Mouse (Mus musculus) left cerebral cortex, adult 11 months (tissue): Measurements from ENCODE around the gene Catsperz.

Source experiments
- DNase-seq: peaks from one replicate; pipeline ENCODE4 v3.0.0; 2022; ENCODE audit warnings: low spot score

Catsperz gene

DNA sequence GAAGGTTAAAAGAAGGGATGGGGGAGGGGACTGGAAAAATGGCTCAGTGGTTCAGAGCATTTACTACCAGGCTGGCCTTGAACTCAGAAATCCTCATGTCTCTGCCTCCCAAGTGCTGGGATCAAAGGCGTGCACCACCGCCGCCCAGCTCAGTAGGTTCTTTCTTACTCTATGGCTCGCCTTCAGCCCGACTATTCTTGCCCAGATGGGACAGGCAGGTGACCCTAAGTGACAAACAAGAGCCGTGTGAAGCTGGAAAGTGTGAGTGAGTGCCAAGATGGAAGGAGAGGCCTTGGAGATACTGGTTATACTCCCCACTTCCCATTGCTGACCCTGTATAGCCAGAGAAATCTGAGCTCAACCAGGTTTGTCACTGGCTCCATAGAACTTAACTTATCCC is 18.5 kb upstream of the Catsperz start:
- no peak for DNase-seq

DNA sequence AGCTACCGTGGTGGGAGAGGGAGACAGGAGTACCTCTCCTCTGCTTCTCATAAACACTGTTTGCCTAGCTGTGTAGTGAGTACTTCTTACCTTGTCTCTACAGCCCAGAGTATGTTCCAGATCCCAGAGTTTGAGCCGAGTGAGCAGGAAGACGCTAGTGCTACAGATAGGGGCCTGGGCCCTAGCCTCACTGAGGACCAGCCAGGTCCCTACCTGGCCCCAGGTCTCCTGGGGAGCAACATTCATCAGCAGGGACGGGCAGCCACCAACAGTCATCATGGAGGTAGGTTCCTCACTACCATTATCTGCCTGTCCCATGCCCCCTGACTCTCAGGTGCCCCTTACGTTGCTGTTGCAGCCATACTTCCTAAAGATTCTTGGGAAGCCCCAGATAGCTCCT is 17.6 kb upstream of the Catsperz start:
- no peak for DNase-seq

DNA sequence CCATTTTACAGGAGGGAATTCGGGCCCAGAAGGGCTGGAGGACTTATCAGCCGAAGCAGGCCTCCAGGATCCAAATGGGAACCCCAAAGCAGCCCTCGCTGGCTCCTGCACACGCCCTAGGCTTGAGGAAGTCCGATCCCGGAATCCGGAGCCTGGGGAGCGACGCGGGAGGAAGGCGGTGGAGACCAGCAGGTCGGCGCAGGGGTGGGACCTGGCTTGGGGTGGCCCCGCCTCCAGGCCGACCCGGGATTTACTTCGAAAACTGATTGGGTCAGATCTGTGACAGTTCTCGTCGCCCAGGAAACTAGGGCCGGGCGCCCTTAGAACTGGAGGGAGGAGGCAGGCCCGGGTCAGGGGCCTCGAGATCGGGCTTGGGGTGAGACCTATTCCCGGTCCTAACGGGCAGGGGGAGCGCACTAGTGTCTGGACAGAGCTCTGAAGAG is 17.1 kb upstream of the Catsperz start, which contains the start of gene Gpr137:
Gene Gpr137, minus strand, starts transcription at position 232 of the 443 bp plus-strand sequence.
- DNase-seq: peak; percentile 92

DNA sequence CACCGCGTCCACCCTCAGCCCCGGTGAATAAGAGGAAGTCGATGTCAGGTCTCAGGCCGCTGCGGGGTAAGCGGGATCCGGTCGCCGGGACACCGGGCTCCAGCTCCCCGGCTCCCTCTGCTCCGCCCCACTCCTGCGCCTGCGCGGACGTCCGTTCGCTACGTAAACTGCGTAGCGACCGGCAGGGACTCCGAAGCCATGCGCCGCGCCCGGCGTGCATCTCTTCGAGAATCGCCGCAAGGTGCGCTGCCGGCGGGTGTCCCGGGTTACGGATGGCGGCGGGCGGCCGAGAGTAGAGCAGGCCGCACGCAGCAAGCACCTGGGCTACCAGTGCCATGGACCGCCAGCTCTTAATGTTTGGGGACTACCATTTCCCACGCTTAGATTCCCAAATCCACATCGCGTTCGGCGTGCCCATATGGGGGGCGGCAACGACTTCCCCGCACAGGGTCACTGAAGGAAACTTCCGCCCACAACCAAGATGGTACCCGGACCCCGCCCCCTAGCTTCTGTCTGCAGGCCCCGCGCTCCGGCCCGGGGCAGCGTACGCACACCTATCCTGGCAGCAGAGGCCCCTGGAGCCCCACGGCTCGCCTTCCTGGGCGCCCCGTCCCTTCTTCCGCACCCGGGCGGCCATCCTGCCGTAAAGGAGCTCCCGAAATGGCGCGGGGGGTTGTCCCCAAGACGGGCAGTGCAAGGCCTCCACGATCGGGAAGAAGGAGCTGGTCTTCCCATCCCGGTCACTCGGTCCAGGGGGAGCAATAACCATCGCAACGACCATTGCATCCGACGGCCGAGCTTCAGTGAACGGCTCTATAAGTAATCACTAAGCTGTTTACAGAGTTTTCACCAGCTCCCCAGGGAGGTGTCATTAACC is 16.4 kb upstream of the Catsperz start, which contains the start of gene Bad:
Gene Bad, plus strand, starts transcription at position 490 of the 877 bp plus-strand sequence.
- peak; percentile 85 for DNase-seq

GRCm38 (mm10) chr19:6940396-6941351 is 15.5 kb upstream of the Catsperz start:
- DNase-seq: no peak

DNA sequence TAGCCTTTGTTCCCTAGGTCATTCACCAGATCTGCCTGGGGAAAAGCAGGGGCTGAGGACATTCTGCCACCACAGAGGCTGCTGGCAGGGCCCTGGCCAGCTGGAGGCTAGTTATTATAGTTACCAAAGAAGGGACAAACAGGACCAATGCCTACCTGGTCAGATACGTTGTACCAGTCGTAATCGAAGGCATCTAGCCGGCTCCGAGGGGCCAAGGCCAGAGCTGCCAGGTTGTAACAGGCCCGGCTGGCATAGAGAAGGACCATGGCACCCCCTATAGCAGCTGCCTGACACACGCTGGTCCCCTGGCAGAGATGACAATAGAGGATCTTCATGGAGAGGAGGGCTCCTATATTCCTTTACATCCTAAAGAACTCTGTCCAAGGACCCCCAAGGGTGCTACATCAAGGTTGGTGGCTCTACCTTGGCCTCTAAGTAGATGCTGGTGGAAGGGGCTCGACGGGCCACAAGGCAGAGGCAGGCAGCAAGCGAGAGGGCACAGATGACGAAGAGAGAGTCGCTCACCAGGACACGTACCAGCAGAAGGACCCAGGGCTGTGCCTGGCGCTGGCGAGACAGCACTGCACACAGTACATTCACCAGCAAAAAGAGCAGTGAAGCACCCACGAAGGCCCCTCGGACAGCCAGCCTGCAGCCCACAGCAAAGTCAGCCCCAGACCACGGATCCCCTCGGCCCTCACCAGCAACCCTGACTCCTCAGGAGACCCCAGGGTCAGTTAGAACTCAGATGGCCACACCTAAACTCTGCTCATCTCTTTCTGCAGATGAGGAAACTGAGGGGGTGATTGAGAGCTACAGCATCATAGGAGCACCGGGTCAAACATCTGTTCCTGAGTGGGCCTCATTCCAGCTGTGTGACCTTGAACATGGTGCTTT is 14.2 kb upstream of the Catsperz start:
- no peak for DNase-seq

DNA sequence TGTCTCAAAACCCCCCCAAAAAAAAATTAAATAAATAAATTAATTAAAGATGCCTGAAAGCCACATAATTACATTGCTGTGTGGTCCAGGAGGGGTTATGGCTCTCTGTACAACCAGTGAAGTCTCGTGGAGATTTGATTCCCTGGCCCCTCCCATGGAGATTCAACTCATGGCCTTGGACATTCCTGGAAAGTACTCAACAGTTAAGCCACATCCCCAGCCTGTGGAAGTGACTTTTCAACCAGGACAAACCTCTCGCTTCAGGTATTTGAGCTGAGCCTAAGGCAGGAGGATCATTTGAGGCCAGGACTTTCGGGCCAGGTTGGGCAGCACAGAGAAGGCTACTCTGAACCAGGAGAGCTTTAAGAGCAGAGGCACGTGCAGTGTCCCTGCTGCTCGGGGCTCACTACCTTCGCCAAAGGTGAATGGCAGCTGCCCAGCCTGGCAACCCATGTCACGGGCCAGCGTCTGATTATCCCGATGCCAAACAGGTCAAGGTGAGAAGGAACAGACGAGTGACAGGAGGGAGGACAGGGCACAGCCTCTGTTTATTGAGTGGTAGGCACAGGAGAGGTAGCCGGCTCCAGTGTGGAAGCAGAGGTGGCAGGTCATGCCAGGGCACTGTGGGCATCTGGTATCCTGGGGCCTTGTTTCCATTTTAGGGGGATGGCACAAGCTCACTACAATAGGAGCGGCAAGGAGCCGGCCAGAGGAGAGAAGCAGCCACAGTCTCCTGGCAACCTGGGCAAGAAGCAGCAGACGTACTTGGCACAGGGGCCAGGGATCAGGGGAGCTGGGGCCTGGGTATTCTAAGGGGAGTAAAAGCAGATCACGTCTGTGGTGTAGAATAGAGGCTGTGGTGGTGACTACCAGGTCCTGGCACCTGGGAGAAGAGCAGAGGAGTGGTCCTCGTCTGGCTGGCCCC is 12.6 kb upstream of the Catsperz start:
- DNase-seq: no peak

- DNase-seq: no peak
These were observed 11.1 kb upstream of the Catsperz start for GRCm38 (mm10) chr19:6936299-6936698.

- no peak for DNase-seq
These were observed 9.2 kb upstream of the Catsperz start, which contains the start of gene Kcnk4 for GRCm38 (mm10) chr19:6934195-6934977. Kcnk4 (minus strand) TSS chr19:6934515.

DNA sequence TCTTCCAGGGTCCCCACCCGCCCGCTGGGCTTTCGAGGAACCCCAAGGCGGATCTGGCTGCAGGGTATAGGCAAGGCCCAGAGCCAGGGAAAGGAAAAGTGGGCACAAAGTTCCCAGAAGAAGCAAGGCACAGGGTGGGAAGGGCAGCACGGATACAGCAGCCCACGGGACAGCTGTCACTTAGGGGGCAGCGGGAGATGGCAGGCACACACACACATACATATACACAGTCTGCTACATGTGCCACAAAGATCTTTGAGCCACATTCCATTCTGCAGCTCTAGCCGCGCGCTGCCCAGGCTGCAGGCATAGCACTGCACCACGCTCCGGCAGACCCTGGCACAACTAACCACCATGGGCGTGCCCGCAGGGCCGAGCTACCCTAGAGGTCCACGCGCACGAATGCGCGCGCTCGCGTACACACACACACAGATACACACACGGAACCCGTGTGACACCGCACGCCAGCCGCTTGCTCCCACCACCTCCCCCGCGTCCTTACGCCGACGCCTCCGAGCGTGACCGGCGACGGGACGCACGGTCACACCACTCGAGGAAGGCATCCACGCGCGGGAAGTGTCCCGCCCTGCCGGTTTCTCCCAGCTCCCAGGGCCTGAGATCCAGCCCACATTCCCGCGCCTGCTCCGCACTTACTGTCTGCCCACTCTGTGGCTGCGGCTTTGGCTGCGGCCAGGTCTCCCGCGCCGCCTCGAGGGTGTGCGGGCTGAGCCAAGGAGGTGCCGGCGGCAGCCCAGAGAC is 8.4 kb upstream of the Catsperz start:
- DNase-seq: no peak

GRCm38 (mm10) chr19:6933102-6933435 is 7.9 kb upstream of the Catsperz start:
- no peak for DNase-seq

DNA sequence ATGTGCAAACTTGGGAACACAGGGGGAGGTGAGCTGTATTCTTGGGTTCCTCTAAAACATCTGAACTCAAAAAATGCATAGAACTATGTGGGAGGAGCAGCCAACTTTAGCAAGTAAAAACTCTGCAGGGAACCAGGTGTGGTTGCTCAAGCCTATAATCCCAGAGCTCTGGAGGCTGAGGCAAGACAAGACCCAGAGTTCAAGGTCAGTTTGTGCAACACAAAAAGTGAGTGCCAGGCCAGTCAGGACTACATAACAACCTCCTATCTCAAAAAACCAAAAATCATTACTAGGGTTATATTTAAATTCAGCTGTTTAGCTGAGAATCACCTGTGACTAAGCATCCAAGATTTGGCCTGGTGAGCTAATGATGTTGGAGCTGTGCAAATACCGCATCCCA is 6.8 kb upstream of the Catsperz start:
- no peak for DNase-seq

- DNase-seq: no peak
These were observed 5.8 kb upstream of the Catsperz start for GRCm38 (mm10) chr19:6931002-6931401.

- no peak for DNase-seq
These were observed 2.9 kb upstream of the Catsperz start for GRCm38 (mm10) chr19:6928080-6928479.

DNA sequence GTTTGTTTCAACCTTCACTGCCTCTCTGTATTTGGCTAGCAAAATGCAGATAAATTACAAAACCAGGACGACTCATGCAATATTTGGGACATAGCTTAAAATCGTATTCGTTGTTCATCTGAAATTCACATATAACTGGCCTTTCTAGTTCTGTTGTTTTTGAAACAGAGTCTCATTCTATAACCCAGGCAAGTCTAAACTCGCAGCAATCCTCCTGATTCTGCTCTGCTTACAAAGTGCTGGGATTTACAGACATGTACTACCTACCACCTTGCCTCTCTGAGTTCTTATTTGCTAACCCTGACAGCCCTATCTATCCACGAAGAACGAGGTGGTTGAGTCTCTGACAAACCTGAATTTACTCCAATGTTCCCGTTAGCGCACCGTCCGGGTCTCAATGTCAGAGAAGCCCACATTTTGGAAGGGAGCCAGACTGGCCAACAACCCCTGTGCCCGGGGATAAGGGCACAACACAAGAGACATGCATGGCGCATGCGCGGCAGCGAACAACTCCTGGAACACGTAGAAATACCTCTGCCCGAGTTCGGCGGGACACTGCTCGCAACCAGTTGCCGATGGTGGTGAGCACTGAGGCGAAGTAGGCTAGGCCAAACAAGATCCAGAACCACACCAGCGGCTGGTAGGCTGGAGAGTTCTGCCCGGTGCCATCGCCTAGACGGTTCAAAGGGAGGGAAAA is 1.5 kb upstream of the Catsperz start:
- no peak for DNase-seq

GRCm38 (mm10) chr19:6925611-6926329 is 590 bp upstream of the Catsperz start:
- DNase-seq: no peak

DNA sequence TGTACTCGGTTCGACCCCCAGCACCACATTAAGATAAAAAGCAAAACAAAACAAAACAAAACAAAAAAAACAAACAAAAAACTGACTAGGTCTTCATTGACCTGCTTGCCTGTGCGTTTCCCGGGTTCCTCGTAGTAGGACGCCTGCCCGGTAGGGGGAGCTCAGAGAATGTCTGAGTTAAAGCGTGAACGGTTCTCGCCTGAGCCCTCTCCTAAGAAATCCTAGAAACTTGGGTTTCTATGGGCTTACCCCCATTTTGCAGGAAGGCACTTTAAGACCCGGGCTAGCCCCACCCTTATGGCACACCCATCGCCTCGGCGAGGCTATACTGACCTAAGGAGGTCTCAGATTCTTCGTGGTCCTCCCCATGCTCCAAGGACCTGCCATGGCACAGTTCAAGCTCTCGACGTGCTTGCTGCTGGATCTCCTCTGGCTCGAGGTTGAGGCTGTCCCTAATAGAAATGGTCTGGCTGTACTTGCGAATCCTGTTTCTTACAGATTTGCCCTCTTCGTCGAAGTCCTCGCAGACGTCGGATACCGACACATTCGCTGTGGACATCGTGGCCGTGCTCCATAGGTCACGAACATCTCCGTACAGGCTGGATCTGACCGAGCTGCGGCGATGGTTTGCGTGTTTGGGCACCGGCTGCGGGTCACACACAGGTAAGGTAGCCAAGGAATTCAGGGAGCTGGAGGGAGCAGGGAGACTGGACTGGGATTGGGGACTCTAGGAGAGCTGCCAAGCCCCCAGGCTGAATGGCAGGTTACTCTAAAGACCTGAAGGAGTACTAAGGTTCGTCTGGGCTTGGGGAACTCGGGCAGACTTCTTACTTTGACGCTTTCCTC is 496 bp downstream of the Catsperz start:
- DNase-seq: peak; percentile 74
